24 mouse cellular contexts compared by ENCODE assay signal in the genomic region with DNA sequence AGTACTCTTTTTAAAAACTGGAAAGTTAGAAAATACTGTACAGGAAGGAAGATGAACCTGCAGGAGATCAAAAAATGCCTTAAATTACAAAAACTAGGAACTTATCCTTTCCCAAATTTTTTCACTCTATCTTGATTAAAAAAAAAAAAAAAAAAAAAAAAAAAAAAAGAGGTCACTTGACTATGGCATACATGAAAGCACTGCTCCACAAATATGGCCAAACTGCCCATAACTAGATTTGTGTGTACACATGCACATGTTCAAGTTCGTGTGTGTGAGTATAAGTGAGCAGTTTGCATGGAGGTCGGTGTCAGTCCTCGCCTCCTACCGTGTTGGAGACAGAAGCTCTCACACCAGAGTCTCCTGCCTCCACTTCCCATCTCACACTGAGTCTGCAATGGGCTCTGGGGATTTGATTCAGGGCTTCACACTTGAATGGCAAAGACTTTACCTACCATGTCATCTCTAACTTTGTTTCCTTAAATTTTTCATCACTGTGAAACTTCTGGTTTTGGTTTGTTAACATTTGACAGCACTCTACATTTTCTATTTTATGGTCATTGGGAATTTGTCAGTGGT.
"Had no signal": no experiment of that assay in that cellular context is flagged by ENCODE, and none has a peak within 500 bp of the region (broad histone marks: within the 10 kb centered on the region; RNA-seq: fewer than 3 reads in every experiment).

No protein-coding gene starts in this region.

- H3K27ac ChIP-seq: gastrocnemius, adult 2 months; heart, embryonic 10.5 days; hindbrain, embryonic 10.5 days; hindbrain, embryonic 12.5 days; hindbrain, embryonic 14.5 days; intestine, embryonic 15.5 days; kidney, embryonic 15.5 days; kidney, postnatal 0 days; layer of hippocampus, adult 2 months; left cerebral cortex, adult 2 months; limb, embryonic 13.5 days; limb, embryonic 15.5 days; liver, embryonic 12.5 days had no signal

- H3K27me3 ChIP-seq: heart, embryonic 12.5 days; hindbrain, embryonic 12.5 days; intestine, embryonic 15.5 days; kidney, embryonic 15.5 days; limb, embryonic 13.5 days; limb, embryonic 15.5 days; liver, embryonic 12.5 days had no signal

- H3K4me1 ChIP-seq: heart, embryonic 10.5 days; heart, embryonic 12.5 days; hindbrain, embryonic 10.5 days; hindbrain, embryonic 12.5 days; intestine, embryonic 15.5 days; kidney, embryonic 15.5 days; limb, embryonic 13.5 days; limb, embryonic 15.5 days; liver, embryonic 12.5 days had no signal

- H3K9me3 ChIP-seq: heart, embryonic 10.5 days; heart, embryonic 12.5 days; hindbrain, embryonic 10.5 days; hindbrain, embryonic 12.5 days; intestine, embryonic 15.5 days; kidney, embryonic 15.5 days; limb, embryonic 13.5 days; limb, embryonic 15.5 days; liver, embryonic 12.5 days had no signal

- H3K9ac ChIP-seq: heart, embryonic 12.5 days; hindbrain, embryonic 12.5 days; hindbrain, embryonic 14.5 days; intestine, embryonic 15.5 days; kidney, embryonic 15.5 days; limb, embryonic 13.5 days; limb, embryonic 15.5 days; liver, embryonic 12.5 days had no signal

- H3K4me3 ChIP-seq: gastrocnemius, adult 2 months; heart, embryonic 10.5 days; heart, embryonic 12.5 days; hindbrain, embryonic 10.5 days; hindbrain, embryonic 12.5 days; intestine, embryonic 15.5 days; kidney, embryonic 15.5 days; layer of hippocampus, adult 2 months; left cerebral cortex, adult 2 months; limb, embryonic 13.5 days; limb, embryonic 15.5 days; liver, embryonic 12.5 days had no signal

- DNase-seq: gastrocnemius, adult 2 months; gastrocnemius, postnatal 10 days; gastrocnemius, postnatal 25 days; heart, adult 18-20 months; heart, postnatal 10 days; heart, postnatal 4 days; kidney, adult 18-20 months; kidney, adult 8-10 months; kidney, postnatal 25 days; kidney, postnatal 4 days; left cerebral cortex, postnatal 4 days had no signal
